Mouse (Mus musculus) kidney, embryonic 15.5 days (tissue): ENCODE results near the gene Higd1c. TPM values are rescaled to one million over a fixed set of nuclear protein-coding genes. Genes with fewer than 3 reads are reported as not detected.
"Not testable (repeated sequence)": the region's sequence is repeated elsewhere in the genome, so short reads cannot be mapped to it uniquely, and the experiment has no call there.

Experiments used
- ATAC-seq: fragments of 200-750 bp; cut with Nextera tagmentation; replicated peaks from 2 replicates; pipeline ENCODE4 v1.8.0; 2017; ENCODE audit warnings: moderate TSS enrichment; ENCODE audit not compliant: low FRiP score
- H3K27ac ChIP-seq: fragments of 300-500 bp; sonication (generic); 2 replicates; pipeline ENCODE4 v1.5.1; 2015; ENCODE audit warnings: mild to moderate bottlenecking, inconsistent platforms
- H3K27me3 ChIP-seq: fragments of 300-500 bp; sonication (generic); 2 replicates; pipeline ENCODE4 v1.6.1; 2015; ENCODE audit warnings: inconsistent platforms
- H3K36me3 ChIP-seq: fragments of 300-500 bp; sonication (generic); 2 replicates; pipeline ENCODE4 v1.6.1; 2015; ENCODE audit warnings: inconsistent platforms
- H3K4me1 ChIP-seq: fragments of 300-500 bp; sonication (generic); 2 replicates; pipeline ENCODE4 v1.6.1; 2015; ENCODE audit warnings: inconsistent platforms
- H3K4me2 ChIP-seq: fragments of 300-500 bp; sonication (generic); 2 replicates; pipeline ENCODE4 v1.6.1; 2015; ENCODE audit warnings: moderate library complexity, mild to moderate bottlenecking, inconsistent platforms
- H3K4me3 ChIP-seq: fragments of 300-500 bp; sonication (generic); replicated peaks from 2 replicates; pipeline ENCODE4 v1.5.1; 2015; ENCODE audit warnings: mild to moderate bottlenecking, inconsistent platforms
- H3K9ac ChIP-seq: fragments of 300-500 bp; sonication (generic); 2 replicates; pipeline ENCODE4 v1.6.1; 2015; ENCODE audit warnings: mild to moderate bottlenecking, inconsistent platforms
- H3K9me3 ChIP-seq: fragments of 300-500 bp; sonication (generic); replicated peaks from 2 replicates; pipeline ENCODE4 v1.6.1; 2016; ENCODE audit warnings: inconsistent platforms
- WGBS: fragments of 180-500 bp; shearing (Covaris S2); methylation state at CpG from one replicate; pipeline ENCODE4 v1.1.7; 2015; ENCODE audit warnings: mixed read lengths; 5-methylcytosine and 5-hydroxymethylcytosine counted together
- polyA plus RNA-seq: library from polyadenylated mRNA; unstranded; fragments of >200 nt; fragmentation: Nextera tagmentation; extraction: Ambion mirVana; gene quantifications from 2 replicates; pipeline ENCODE4 v1.2.1, GENCODE M21; 2015

Gene Higd1c
- 0.64 and 1.7 TPM in 2 replicates for polyA plus RNA-seq

DNA sequence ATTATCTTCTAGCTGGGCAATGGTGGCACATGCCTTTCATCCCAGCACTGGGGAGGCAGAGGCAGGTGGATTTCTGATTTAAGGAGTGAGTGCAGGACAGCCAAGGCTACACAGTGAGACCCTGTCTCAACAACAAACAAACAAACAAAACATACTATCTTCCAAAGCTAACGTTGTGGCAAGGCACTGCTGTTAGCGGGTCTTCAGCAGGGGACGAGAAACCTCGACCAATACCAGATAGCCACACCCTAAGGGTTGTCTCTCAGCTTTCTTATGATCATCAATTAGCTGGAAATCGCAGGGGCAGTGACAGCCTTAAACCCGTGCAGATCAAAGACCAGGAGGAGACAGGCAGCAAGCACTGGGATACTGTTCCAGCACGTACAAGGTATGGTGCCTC, at the start of gene Higd1c:
Gene Higd1c (plus strand): TSS at position 301 of the 400 bp plus-strand sequence.
- Histone ChIP-seq H3K9me3 (0 out of 2 replicates have a peak, but pooled peaks cover 6% of the 10 kb centered on the region), H3K4me1 (0 out of 2 replicates have a peak, but pooled peaks cover 3% of the 10 kb centered on the region), H3K27me3 (no peaks in the 10 kb centered on the region), H3K4me2 (no peak within 1 kb of the TSS), H3K4me3 (no peak within 1 kb of the TSS), H3K9ac (no peak within 1 kb of the TSS), H3K27ac (no peak within 1 kb of the TSS), H3K36me3 (no peaks in the 10 kb centered on the region)
- no peak for ATAC-seq
- WGBS: 55% methylated on average over 7 of the region's 7 CpGs

DNA sequence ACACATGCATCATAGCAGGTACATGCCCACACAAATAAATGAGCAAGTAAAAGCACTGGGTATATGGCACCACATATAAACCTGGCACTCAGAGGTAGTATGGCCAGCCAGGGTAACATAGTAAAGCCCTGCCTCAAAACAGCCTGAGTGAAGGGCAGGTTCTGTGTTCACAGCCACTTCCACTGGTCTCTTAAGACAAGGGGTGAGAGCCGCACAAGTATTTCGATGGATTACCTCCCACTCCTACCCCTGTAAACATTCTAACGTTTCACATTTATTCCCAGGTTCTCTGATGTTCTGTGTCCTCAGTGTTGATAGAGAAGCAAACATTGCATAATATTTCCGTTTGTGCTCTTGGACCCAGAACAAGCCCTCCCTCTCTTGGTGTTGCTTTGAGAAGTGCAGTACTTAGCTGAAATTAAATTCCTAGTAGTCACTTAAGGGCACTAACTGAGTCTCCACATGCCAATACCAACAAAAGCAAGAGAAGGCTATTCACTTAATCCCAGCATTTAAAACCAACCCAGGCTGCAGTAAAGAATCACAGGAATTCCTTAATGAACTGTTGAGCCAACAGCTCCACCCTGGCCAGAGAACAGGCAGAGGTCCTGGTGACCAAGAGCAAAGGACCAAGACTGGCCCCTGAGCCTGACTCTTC, 46.2 kb upstream of the Higd1c start:
- H3K27ac ChIP-seq: not testable (repeated sequence)
- WGBS: 62% methylated on average over 4 of the region's 4 CpGs

DNA sequence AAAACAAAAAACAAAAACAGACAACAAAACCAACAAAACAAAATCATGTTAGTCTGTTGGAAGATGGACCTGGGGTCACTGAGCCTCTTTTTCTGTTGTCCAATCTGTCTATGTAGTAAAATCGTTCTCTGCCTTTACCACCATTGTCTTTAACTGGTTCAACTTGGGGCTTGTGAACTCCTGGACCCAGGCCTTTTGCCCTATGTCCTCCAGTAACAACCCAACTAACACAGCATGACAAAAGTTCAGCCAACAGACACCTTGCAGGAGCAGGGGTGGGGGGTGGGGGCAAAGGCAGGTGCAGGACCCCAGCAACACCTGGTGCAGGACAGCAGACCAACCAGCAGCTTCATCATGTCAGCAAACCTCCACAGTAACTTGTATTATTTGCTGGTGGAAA, 44.5 kb upstream of the Higd1c start:
- no peak for ATAC-seq
- Histone ChIP-seq H3K4me3 (no peak overlapping the region), H3K4me1 (peaks cover 4% of the 10 kb centered on the region; the same call in 1 of the 2 replicates), H3K9me3 (no peaks in the 10 kb centered on the region), H3K9ac (no peak overlapping the region), H3K27ac (no peak overlapping the region), H3K27me3 (no peaks in the 10 kb centered on the region), H3K36me3 (peaks cover under 1% of the 10 kb centered on the region; the same call in 1 of the 2 replicates), H3K4me2 (no peak overlapping the region)
- 73% methylated on average over 1 of the region's 1 CpGs for WGBS

More for the DNA sequence above, 46.2 kb upstream of the Higd1c start:
- not testable (repeated sequence) for ATAC-seq, H3K4me1 ChIP-seq, H3K27me3 ChIP-seq, H3K4me2 ChIP-seq, H3K9me3 ChIP-seq, H3K4me3 ChIP-seq, H3K9ac ChIP-seq, H3K36me3 ChIP-seq

DNA sequence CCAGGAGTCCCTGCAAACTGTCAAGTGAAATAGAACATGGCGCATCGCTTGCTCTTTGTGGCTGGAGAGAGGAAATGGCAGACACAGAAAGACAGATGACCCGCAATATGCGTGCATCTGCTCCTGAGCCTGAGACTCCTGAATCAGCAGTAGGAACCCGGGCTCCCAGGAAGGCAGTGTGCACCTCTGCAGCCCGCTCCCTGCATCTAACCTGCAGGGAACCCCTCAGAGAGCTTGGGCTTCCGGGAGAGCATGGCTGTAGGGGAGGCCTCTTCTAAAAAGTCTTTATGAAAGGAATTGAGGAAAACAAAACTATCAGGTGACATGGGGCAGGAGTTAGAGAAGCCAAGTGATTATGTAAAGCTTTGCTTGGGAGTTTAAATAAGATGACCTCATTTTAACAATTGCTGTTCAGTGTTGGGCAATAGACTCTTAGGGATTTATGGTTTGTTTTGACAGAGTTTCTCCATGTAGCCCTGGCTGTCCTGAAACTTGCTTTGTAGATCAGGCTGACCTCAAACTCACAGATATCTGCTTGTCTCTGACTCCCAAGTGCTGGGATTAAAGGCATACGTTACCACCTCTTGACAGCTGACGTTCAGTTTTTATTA, 43.9 kb upstream of the Higd1c start:
- Histone ChIP-seq H3K27me3 (no peaks in the 10 kb centered on the region), H3K9me3 (no peaks in the 10 kb centered on the region), H3K4me1 (peaks cover 4% of the 10 kb centered on the region; the same call in 1 of the 2 replicates), H3K4me2 (no peak overlapping the region), H3K36me3 (no peaks in the 10 kb centered on the region), H3K4me3 (no peak overlapping the region), H3K9ac (no peak overlapping the region), H3K27ac (no peak overlapping the region)
- ATAC-seq: no peak
- WGBS: 62% methylated on average over 9 of the region's 9 CpGs

DNA sequence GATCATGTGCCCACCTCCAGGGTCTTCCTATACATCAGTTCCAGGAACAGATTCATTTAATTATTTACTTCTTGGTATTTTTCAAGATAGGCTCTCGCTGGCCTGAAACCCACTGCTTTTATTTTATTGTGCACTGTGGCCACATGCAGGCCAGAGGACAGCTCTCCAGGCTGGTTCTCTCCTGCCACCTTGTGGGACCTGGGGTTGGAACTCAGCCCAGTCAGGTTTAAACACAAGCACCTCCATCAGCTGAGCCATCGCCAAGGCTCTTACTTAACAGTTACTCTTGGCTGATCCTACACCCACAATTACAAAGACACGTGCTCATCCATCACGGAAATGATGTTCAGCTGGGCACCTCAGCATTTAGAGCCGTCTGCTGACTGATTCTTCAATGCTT, 43.2 kb upstream of the Higd1c start:
- H3K4me1 ChIP-seq: peaks cover 4% of the 10 kb centered on the region; the same call in 1 of the 2 replicates
- whole genome bisulfite sequencing: 52% methylated on average over 5 of the region's 5 CpGs
- H3K9me3 ChIP-seq: no peaks in the 10 kb centered on the region
- H3K36me3 ChIP-seq: no peaks in the 10 kb centered on the region
- no peak overlapping the region for H3K27ac ChIP-seq
- no peak overlapping the region for H3K9ac ChIP-seq
- ATAC-seq: no peak
- no peak overlapping the region for H3K4me2 ChIP-seq
- no peaks in the 10 kb centered on the region for H3K27me3 ChIP-seq
- H3K4me3 ChIP-seq: no peak overlapping the region

DNA sequence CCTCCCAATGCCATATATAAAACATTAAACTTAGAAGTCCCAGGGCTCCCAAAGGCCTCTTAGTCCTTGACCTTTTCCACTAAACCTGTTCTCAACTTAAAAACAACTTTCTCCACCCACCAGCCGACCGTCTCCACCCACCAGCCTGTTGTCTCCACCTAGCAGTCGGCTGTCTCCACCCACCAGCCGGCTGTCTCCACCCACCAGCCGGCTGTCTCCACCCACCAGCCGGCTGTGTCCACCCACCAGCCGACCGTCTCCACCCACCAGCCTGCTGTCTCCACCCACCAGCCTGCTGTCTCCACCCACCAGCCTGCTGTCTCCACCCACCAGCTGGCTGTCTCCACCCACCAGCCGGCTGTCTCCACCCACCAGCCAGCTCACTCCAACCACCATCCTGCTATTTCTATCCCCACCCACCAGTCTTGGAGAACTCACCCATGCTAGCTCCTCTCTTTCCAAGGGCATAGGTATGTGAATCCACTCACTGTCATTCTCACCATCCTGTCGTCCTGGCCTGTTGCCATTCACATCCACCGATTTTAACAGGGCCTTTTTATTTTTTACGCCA, 40.2 kb upstream of the Higd1c start:
- H3K4me2 ChIP-seq: no peak overlapping the region
- H3K4me1 ChIP-seq: peaks cover 7% of the 10 kb centered on the region; the same call in 1 of the 2 replicates
- H3K27me3 ChIP-seq: no peaks in the 10 kb centered on the region
- H3K4me3 ChIP-seq: no peak overlapping the region
- 69% methylated on average over 12 of the region's 12 CpGs for WGBS
- H3K9me3 ChIP-seq: no peaks in the 10 kb centered on the region
- no peak overlapping the region for H3K9ac ChIP-seq
- H3K27ac ChIP-seq: no peak overlapping the region
- no peaks in the 10 kb centered on the region for H3K36me3 ChIP-seq
- no peak for ATAC-seq

DNA sequence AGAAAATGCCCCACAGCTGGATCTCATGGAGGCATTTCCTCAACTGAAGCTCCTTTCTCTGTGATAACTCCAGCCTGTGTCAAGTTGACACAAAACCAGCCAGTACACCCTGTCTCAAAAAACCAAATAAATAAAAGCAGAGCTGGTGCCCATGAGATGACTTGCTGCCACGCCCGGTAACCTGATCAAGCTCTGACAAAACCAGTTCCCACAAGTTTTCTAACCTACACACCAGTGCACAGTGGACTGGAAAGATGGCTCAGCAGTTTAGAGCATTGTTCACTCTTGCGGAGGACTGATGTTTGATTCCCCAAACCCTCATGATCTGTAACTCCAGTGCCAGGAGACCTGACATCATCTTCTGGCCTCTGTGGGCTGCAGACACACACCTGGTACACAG, 39.1 kb upstream of the Higd1c start:
- ATAC-seq: 0 out of 2 replicates have a peak, but pooled peaks have one; percentile 27
- WGBS: 65% methylated on average over 3 of the region's 3 CpGs
- no peaks in the 10 kb centered on the region for H3K36me3 ChIP-seq
- no peaks in the 10 kb centered on the region for H3K27me3 ChIP-seq
- H3K9me3 ChIP-seq: no peaks in the 10 kb centered on the region
- no peak overlapping the region for H3K4me2 ChIP-seq
- 0 out of 2 replicates have a peak overlapping the region, but pooled peaks have one; percentile 22 for H3K27ac ChIP-seq
- H3K4me1 ChIP-seq: peaks cover 5% of the 10 kb centered on the region; the same call in 1 of the 2 replicates
- H3K4me3 ChIP-seq: no peak overlapping the region
- no peak overlapping the region for H3K9ac ChIP-seq

DNA sequence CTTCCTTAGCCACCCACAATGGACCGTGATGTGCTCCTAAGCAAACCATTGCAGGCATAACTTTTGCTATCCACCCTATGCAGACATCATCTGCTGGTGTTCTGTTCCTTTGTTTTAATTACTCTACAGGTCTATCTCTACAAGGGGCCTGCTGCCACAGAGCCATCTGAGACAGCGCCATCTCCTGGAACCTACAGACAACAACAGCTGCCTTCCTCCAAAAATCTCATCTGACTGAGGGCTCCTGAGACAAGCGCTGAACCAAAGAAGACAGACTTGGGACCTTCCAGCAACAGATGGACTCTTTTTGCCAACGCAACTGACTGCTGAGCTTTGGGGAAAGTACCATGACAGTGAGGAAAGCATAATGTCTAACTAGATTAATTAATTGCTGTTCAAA, 36.3 kb upstream of the Higd1c start:
- not testable (repeated sequence) for H3K9me3 ChIP-seq, ATAC-seq, H3K36me3 ChIP-seq, H3K27ac ChIP-seq, H3K4me3 ChIP-seq, H3K9ac ChIP-seq, H3K4me2 ChIP-seq, H3K27me3 ChIP-seq, H3K4me1 ChIP-seq
- WGBS: 68% methylated on average over 4 of the region's 4 CpGs

DNA sequence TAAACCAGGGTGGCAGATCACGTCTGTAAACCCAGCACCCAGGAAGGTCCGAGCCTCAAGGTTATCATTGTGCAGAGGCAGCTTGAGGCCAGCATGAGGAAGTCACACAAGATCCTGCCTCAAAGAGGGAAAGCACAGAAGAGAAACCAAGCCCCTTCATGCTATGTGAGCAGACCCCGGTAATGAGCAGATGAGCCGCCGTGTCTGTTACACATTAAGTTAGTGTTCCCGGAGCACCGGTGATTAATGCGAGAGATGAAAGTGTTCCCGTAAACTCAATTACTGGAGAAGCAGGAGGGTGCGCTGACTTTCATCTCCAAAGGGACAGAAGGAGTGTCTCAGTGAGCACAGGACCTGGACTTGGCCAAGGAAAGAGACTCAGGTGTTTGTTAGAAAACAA, 35.0 kb upstream of the Higd1c start:
- not testable (repeated sequence) for H3K4me3 ChIP-seq, H3K9ac ChIP-seq, H3K4me1 ChIP-seq, H3K27ac ChIP-seq, H3K4me2 ChIP-seq, H3K9me3 ChIP-seq, H3K27me3 ChIP-seq, H3K36me3 ChIP-seq
- peak; percentile 72 for ATAC-seq
- 43% methylated on average over 10 of the region's 10 CpGs for WGBS

DNA sequence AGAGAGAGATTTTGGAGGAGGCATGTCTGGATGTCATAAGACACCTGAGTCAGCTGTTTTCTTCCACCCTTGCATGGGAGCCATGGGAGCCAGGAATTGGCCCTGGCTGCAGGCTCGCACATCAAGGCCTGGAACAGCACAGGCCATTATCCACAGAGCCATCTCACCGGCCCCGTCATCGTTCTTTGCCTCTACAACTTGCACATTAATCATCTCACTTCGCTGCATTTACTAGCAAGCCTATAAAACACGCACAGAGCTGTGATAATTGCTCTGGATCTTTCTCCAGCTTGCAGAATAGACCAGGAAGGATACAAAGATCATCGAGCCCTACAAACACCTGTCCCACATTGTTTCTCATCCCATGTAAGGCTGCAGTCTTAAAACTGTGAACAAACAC, 33.6 kb upstream of the Higd1c start:
- no peak overlapping the region for H3K4me2 ChIP-seq
- 0 out of 2 replicates have a peak, but pooled peaks cover 4% of the 10 kb centered on the region for H3K4me1 ChIP-seq
- H3K9ac ChIP-seq: no peak overlapping the region
- no peaks in the 10 kb centered on the region for H3K36me3 ChIP-seq
- H3K9me3 ChIP-seq: no peaks in the 10 kb centered on the region
- H3K4me3 ChIP-seq: no peak overlapping the region
- no peak overlapping the region for H3K27ac ChIP-seq
- no peaks in the 10 kb centered on the region for H3K27me3 ChIP-seq
- 40% methylated on average over 7 of the region's 7 CpGs for WGBS
- no peak for ATAC-seq

DNA sequence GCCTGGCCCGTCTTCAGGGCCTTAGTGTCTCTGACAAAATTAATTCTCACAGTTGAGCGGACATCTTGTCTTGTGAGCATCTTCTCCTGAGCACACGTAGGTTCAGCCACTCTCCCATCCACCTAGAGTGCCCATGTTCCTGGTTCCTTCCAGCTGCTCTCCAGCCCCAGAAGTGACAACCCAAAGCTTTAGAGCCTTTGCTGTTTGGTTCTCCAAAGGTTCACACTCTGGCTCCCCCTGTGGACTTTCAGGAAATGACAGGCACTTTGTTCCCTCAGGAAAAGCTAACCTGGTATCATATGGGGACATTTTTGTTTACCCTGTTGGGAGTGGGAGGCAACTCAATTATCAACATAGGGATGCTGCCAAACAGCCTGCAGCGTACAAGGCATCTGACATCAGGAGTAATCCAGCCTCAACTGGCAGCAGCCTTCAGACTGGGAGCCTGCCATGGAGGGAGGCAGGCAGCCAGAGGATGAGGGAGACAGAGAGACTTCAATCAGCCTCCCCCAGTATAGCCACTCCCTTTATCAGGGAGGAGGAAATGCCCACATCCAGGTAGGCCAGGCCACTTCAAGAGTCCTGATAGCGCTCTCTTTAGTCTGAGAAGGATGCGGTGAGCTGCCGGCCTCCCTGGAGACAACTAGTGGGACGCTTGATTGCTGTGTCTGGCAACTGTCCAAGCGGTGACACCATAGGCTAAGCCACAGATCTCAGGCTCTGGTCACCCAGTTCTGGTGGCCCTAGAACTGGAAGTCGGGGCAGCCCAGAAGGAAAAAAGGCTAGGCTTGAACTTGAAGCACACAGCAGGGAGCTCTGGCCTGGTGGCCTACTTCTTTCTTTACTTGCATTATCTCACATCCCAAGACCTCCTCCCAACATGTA, 32.0 kb upstream of the Higd1c start:
- not testable (repeated sequence) for H3K27ac ChIP-seq, H3K9ac ChIP-seq, H3K27me3 ChIP-seq, H3K4me2 ChIP-seq, H3K4me3 ChIP-seq, H3K4me1 ChIP-seq, H3K36me3 ChIP-seq, H3K9me3 ChIP-seq
- ATAC-seq: 0 out of 2 replicates have a peak, but pooled peaks have one; percentile 29
- WGBS: 55% methylated on average over 3 of the region's 10 CpGs
